8 mouse cellular contexts compared by ENCODE assay signal in genomic region chr1:153486767-153487499, GRCm38 (mm10). TPM values are rescaled to one million over a fixed set of nuclear protein-coding genes. Genes with fewer than 3 reads are reported as not detected.
DNase-seq lines count a peak whose midpoint lies in the region; TF ChIP-seq lines count a peak whose summit lies in the region.

No protein-coding gene starts in this region.

- TF ChIP-seq CTCF in E14TG2a.4 (conservative IDR thresholded peaks at IDR 0.05; ENCODE audit: low read length) = no peak

- intact Hi-C loops in heart, postnatal 10 days (cut with DNase I) = loop anchor here (5.0 kb wide), 1 partner anchor 260 kb away; the partner anchor contains the start of gene Rnasel

- no peaks in the 10 kb centered on the region for H3K27me3 ChIP-seq in E14TG2a.4 (ENCODE audit: insufficient read depth, low read length)
- H3K27me3 ChIP-seq in erythroblast, embryonic 14.5 days (ENCODE audit: control insufficient read depth) = no peaks in the 10 kb centered on the region

- peaks cover 78% of the 10 kb centered on the region for H3K4me1 ChIP-seq in E14TG2a.4 (replicated peaks; ENCODE audit: low read depth, low read length)
- H3K4me1 ChIP-seq in erythroblast, embryonic 14.5 days (ENCODE audit: control insufficient read depth) = peaks cover 41% of the 10 kb centered on the region

- H3K4me3 ChIP-seq in E14TG2a.4 (replicated peaks; ENCODE audit: low read length) = peak overlapping the region; percentile 100
- peak overlapping the region; percentile 99 for H3K4me3 ChIP-seq in erythroblast, embryonic 14.5 days (replicated peaks)

- peaks cover 38% of the 10 kb centered on the region for H3K36me3 ChIP-seq in E14TG2a.4 (ENCODE audit: insufficient read depth, low read length)
- H3K36me3 ChIP-seq in erythroblast, embryonic 14.5 days (ENCODE audit: control insufficient read depth) = peaks cover 36% of the 10 kb centered on the region

- no peaks in the 10 kb centered on the region for H3K9me3 ChIP-seq in E14TG2a.4 (ENCODE audit: low read length)
- no peaks in the 10 kb centered on the region for H3K9me3 ChIP-seq in erythroblast, embryonic 14.5 days (ENCODE audit: control insufficient read depth, low read length)

- DNase-seq in adrenal gland, postnatal 10 days = peak; percentile 69
- DNase-seq in heart, postnatal 10 days = peak; percentile 53 to 65
- DNase-seq in kidney, postnatal 4 days = peak; percentile 69 to 80
- DNase-seq in lung, postnatal 25 days (ENCODE audit: low spot score) = peak; percentile 49
- peak; percentile 62 for DNase-seq in retina, embryonic 14.5 days (ENCODE audit: low spot score)
- DNase-seq in urinary bladder, postnatal 10 days (ENCODE audit: low spot score) = peak; percentile 19

RNA-seq across cellular contexts. Expression of gene Dhx9, which starts 0.5 kb away (rescaled TPM):
- 100 to 1,000 TPM; 107 to 121 TPM for total RNA-seq in adrenal gland, postnatal 10 days (2021)
- polyA plus RNA-seq in erythroblast, embryonic 14.5 days (2012) = 1.9 and 2.2 TPM in 2 replicates
- total RNA-seq in heart, postnatal 10 days (2021) = 10 to 100 TPM; 79.7 to 88.1 TPM

Comparison
In these comparisons a context has a peak if more than half of its experiments do, and no peak if none do; other contexts are left out.
1. Peak in every context shown above with its lines: DNase-seq and H3K4me3 ChIP-seq.
2. DNase-seq: peak in every context shown above with its lines; median percentile 74 in kidney, postnatal 4 days; 69 in adrenal gland, postnatal 10 days; 62 in retina, embryonic 14.5 days; 59 in heart, postnatal 10 days; 49 in lung, postnatal 25 days; 19 in urinary bladder, postnatal 10 days.